Mouse (Mus musculus) bone marrow macrophage, adult 2 months (primary cell): ENCODE measurements at regions not wholly inside any gene's neighbourhood (a gene's known extent, or its start where the extent isn't known, plus 50 kb on each side); places are given as distances from the start of the nearest gene placed in this dataset.

Experiments used
- H3K27ac ChIP-seq: 2 replicates; pipeline ENCODE4 v1.5.1; 2012; ENCODE audit warnings: low read depth, low read length; ENCODE audit not compliant: insufficient read depth
- H3K4me1 ChIP-seq: 2 replicates; pipeline ENCODE4 v1.6.1; 2012; ENCODE audit warnings: low read length; ENCODE audit not compliant: control insufficient read depth, insufficient read depth
- H3K4me3 ChIP-seq: 2 replicates; pipeline ENCODE4 v1.5.1; 2012; ENCODE audit warnings: mild to moderate bottlenecking, low read length, moderate library complexity; ENCODE audit not compliant: insufficient read depth
- CTCF ChIP-seq: IDR thresholded peaks from 2 replicates; pipeline ENCODE4 v1.5.1; 2012; ENCODE audit warnings: low read depth, mild to moderate bottlenecking, low read length, moderate library complexity
- POLR2A ChIP-seq: IDR thresholded peaks from 2 replicates; pipeline ENCODE4 v1.6.1; 2012; ENCODE audit warnings: mild to moderate bottlenecking, low read depth, low read length, borderline replicate concordance

DNA sequence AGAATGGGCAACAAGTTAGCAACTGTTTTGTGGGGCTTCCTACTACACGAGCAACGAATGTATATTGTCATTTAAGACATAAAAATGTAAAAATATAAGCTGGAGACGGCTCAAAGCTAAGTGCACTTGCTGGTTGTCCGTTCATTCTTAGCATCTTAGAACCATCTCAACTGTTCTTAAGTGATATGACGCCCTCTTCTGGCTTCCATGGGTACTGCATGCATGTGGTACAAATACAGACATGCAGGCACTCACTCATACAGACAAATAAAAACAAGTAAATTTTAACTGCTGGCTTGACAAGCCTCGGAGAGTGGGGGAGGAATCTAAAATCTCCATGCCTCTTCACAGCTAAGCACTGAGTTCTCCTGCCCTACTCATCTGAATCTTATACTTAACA, 55.3 kb upstream of the Topaz1 start:
- H3K27ac ChIP-seq = no peak overlapping the region
- no peaks in the 10 kb centered on the region for H3K4me1 ChIP-seq
- H3K4me3 ChIP-seq = no peak overlapping the region
- no peak for TF ChIP-seq CTCF
- TF ChIP-seq POLR2A = no peak

- Histone ChIP-seq H3K27ac (no peak overlapping the region), H3K4me1 (no peaks in the 10 kb centered on the region), H3K4me3 (no peak overlapping the region)
- TF ChIP-seq POLR2A (no peak), CTCF (no peak)
Observed at GRCm38 (mm10) chr9:122695724-122696123, 51.4 kb upstream of the Topaz1 start.
